Mouse (Mus musculus): ENCODE measurements around the gene Vmn1r169.
"Not testable (repeated sequence)": the region's sequence is repeated elsewhere in the genome, so short reads cannot be mapped to it uniquely, and the experiment has no call there.

Vmn1r169 gene

DNA sequence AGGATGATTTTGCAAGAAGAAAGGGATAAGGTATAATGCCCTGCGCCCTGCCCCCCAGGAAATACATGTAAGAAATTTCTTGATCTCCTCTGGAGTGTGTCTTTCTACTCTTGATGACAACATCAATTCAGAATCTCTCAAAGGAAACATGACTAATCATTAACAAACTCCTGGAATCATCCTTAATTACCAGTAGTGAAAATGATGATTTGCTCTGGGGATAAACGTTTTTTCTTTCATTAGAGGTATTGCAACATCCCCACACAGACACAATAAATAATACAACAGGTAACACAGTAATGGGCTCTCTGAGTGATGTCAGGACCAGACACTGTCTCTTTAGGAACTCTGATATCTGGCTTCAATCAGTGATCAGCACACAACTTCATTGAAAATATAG is at the start of gene Vmn1r169:
Vmn1r169 (plus strand) TSS at position 301 of the 400 bp plus-strand sequence.
- DNase-seq, result not testable (repeated sequence)

DNA sequence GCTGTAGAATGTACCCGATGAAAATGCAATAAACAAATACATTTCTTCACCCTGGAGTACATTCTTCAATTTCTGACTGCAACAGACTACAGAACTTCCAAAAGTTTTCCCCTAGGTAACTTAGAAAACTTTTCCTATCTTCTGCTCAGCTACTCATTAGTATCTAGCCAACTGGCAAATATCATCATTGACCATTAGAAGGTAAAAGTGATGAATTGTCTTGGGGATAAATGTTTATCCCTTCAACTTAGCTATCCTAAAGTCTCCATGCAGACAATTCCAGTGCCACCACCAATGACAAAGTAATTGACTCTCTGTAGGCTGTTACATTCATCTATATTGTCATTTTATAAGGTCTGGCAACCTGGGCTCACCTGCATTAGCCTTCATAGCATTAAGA is 35.9 kb upstream of the Vmn1r169 start, which contains the start of gene Vmn1r168:
Vmn1r168 (plus strand) TSS at position 301 of the 400 bp plus-strand sequence.
- DNase-seq, result not testable (repeated sequence)

DNA sequence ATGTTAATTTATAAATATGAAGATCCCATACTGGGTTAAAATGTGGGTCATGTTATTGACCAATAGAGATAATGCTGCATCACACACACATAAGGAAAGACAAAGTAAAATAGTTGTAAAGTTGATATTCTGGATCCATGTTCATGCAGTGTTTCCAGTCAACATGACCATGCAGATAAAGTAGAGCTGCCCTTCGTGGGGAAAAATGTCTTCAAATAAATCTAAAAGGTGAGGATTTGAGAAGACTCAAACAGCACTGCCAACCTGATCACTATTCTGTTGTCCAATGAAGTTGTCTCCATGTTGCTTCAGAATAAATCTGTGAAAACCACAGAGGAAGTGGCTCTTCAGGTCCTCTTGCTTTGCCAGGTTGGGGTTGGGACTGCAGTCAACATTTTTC is 30.5 kb downstream of the Vmn1r169 start, which contains the start of gene Vmn1r170:
Vmn1r170 (plus strand) TSS at position 301 of the 400 bp plus-strand sequence.
- DNase-seq, result not testable (repeated sequence)
